Mouse (Mus musculus) kidney, adult 2 months (tissue): ENCODE results near the gene Wdr20. TPM values are rescaled to one million over a fixed set of nuclear protein-coding genes. Genes with fewer than 3 reads are reported as not detected.
"Not testable (repeated sequence)": the region's sequence is repeated elsewhere in the genome, so short reads cannot be mapped to it uniquely, and the experiment has no call there.

Source experiments
- DNase-seq: peaks from one replicate; pipeline ENCODE4 v3.0.0; 2021
- H3K27ac ChIP-seq: fragments of 200-500 bp; 2 replicates; pipeline ENCODE4 v1.5.1; 2012; ENCODE audit warnings: low read depth, low read length, control low read depth, inconsistent platforms; ENCODE audit not compliant: insufficient read depth
- H3K27me3 ChIP-seq: fragments of 200-500 bp; replicated peaks from 2 replicates; pipeline ENCODE4 v1.6.1; 2012; ENCODE audit warnings: mild to moderate bottlenecking, moderate library complexity, low read length, inconsistent platforms; ENCODE audit not compliant: control insufficient read depth, insufficient read depth
- H3K36me3 ChIP-seq: fragments of 200-500 bp; 2 replicates; pipeline ENCODE4 v1.6.1; 2012; ENCODE audit warnings: mild to moderate bottlenecking, moderate library complexity, low read length, inconsistent platforms; ENCODE audit not compliant: control insufficient read depth, insufficient read depth
- H3K4me1 ChIP-seq: fragments of 200-500 bp; 2 replicates; pipeline ENCODE4 v1.6.1; 2011; ENCODE audit warnings: low read length; ENCODE audit not compliant: control insufficient read depth, insufficient read depth
- H3K4me3 ChIP-seq: fragments of 200-500 bp; 2 replicates; pipeline ENCODE4 v1.5.1; 2011; ENCODE audit warnings: mild to moderate bottlenecking, low read depth, low read length, control low read depth; ENCODE audit not compliant: insufficient read depth
- CTCF ChIP-seq: fragments of 200-500 bp; conservative IDR thresholded peaks from 2 replicates; pipeline ENCODE4 v1.5.1; 2011; ENCODE audit warnings: low read depth, mild to moderate bottlenecking, control low read depth, low read length, moderate library complexity, mixed read lengths; ENCODE audit not compliant: insufficient read depth, insufficient read length
- POLR2A ChIP-seq: fragments of 200-500 bp; IDR thresholded peaks from one replicate; pipeline ENCODE4 v1.6.1; 2011; ENCODE audit warnings: low read depth, low read length, control low read depth
- WGBS: fragments of 180-500 bp; shearing (Covaris S2); methylation state at CpG from one replicate; pipeline ENCODE4 v1.1.7; 2018; 5-methylcytosine and 5-hydroxymethylcytosine counted together
- polyA plus RNA-seq: library from polyadenylated mRNA; depleted of rRNA; stranded (reverse); fragments of >200 nt; gene quantifications from 2 replicates; pipeline ENCODE4 v1.2.3, GENCODE M21; 2012

The Wdr20 gene
- polyA plus RNA-seq, 1 experiment = 24.0 TPM

DNA sequence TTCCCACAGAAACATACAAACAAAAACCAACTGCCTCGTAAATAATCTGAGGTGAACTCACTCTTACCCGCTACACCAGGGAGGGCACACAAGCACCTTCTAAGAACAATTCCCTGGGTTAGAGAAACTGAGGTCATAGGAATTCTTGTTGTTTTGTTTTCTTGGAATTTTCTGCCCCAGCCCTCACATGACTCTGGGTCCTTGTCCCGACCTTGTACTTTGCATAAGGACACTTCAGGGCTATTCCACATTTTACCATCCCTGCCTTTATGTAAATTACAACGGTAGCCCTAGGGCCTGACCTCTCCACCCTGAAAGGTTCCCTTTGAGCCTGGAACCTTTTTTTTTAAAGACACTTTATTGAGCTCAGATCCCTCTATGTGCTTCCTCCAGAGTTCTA lies 35.2 kb upstream of the Wdr20 start, which contains the start of gene Hsp90aa1:
Hsp90aa1 (minus strand) TSS at position 173 of the 400 bp plus-strand sequence.
- TF ChIP-seq POLR2A (no peak), CTCF (no peak)
- H3K27ac ChIP-seq = peak within 1 kb of the TSS; percentile 22
- H3K4me3 ChIP-seq = peak within 1 kb of the TSS; percentile 5; the same call in 1 of the 2 replicates
- 26% methylated on average over 4 of the region's 4 CpGs for WGBS
- H3K36me3 ChIP-seq = no peaks in the 10 kb centered on the region
- no peaks in the 10 kb centered on the region for H3K27me3 ChIP-seq
- peaks cover 12% of the 10 kb centered on the region; the same call in 1 of the 2 replicates for H3K4me1 ChIP-seq
- peak; percentile 48 for DNase-seq

DNA sequence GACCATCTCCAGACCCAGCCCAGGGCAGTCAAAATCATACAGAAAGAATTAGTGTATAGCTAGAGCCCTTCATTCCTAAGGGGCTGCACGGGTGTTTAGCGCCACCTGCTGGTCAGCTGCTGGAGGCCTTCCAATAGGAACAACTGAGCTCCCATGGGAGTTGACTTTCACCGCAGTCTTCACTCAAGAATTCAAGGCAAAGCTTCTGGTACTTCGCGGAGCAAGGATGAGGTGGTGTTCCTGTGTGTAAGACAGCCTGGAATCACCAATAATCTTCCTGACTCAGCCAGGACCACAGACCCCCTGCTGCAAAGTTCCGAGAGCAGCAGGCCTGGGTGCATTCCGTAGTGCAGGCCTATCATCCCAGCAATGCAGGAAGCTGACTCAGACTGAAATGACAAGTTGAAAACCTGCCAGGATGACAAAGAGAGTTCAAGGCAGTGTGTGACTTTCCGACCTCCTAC lies 34.7 kb upstream of the Wdr20 start:
- 20% methylated on average over 8 of the region's 8 CpGs for WGBS
- Histone ChIP-seq H3K27me3 (no peaks in the 10 kb centered on the region), H3K36me3 (no peaks in the 10 kb centered on the region), H3K27ac (peak overlapping the region; percentile 22), H3K4me1 (peaks cover 12% of the 10 kb centered on the region; the same call in 1 of the 2 replicates), H3K4me3 (peak overlapping the region; percentile 5; the same call in 1 of the 2 replicates)
- DNase-seq = peak; percentile 90
- TF ChIP-seq POLR2A (no peak), CTCF (peak; percentile 91)

DNA sequence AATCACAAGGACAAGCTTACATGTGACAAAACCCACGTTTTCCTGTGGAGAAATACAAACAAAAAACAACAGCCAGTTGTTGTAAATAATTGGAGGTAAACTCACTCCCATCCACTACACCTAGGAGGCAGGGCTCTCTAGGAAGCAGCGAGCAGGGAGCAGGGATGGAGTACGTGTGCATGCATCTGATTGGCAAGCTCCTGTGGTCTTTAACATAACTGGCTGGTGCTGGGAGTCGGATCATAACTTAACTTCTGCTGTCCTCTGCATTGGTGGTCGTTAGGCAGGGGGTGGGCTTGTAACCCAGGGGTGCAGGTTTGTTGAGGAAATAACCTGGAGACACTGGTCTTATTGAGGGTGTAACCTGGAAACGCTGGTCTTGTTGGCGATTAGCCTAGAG lies 34.1 kb upstream of the Wdr20 start:
- DNase-seq = no peak
- 72% methylated on average over 7 of the region's 7 CpGs for WGBS
- H3K27me3 ChIP-seq = no peaks in the 10 kb centered on the region
- H3K36me3 ChIP-seq = no peaks in the 10 kb centered on the region
- peaks cover 12% of the 10 kb centered on the region; the same call in 1 of the 2 replicates for H3K4me1 ChIP-seq
- no peak for TF ChIP-seq POLR2A
- TF ChIP-seq CTCF = no peak
- no peak overlapping the region for H3K4me3 ChIP-seq
- peak overlapping the region; percentile 22 for H3K27ac ChIP-seq

DNA sequence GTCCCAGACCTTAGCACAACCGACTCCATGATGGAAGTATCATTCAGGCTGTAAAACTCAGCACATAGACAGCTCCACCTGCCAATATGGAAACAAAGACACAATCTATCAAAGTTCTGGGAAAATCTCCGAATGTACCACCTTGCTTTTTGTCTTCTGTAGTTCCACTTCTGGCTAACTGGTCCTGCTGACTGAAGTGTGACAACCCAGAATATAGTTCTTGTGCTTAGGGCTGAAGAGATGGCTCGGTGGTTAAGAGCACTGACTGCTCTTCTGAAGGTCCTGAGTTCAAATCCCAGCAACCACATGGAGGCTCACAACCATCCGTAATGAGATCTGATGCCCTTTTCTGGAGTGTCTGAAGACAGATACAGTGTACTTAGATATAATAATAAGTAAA lies 32.3 kb upstream of the Wdr20 start:
- not testable (repeated sequence) for H3K4me3 ChIP-seq

DNA sequence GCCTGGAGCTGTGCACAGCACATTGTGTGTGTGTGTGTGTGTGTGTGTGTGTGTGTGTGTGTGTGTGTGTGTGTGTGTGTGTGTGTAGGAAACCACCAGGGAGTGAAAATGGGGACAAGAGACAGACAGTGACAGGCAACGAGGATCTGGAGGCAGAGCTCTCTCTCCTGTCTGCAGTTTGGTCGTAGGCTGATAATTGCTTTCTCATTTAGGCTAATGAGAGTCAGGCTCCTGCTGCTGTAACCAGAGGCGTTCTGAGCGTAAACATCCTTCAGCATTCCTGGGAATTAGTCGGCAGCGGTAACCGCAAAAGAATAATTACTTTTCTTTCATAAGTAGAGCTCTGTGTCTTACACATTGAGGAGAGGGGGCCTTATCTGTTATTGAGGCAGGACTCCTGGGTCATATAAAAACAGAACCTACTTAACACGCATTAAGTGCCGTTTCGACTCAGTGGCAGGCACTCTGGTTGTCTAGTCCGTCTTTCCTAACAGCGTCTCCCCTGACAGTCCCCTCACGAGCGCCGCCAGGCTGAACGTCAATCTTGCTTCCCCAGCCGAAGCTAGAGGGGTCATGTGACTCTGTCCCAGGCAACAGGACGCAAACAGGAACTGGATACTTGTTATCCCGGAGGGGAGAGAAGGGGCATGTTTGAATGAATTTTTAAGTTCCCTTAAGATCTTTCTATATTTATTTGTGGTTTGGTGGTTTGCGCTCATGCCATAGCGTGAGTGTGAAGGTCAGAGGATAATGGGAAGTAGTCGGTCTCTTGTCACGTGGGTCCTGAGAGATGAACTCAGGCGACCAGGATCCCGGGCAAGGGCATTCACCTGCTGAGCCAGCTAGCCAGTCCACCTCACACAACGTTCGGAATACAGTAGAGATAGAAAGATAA lies 31.2 kb upstream of the Wdr20 start:
- WGBS = 3% methylated on average over 27 of the region's 27 CpGs
- H3K27me3 ChIP-seq = no peaks in the 10 kb centered on the region
- H3K4me1 ChIP-seq = peaks cover 12% of the 10 kb centered on the region; the same call in 1 of the 2 replicates
- H3K27ac ChIP-seq = peak overlapping the region; percentile 74
- TF ChIP-seq POLR2A = no peak
- 0 out of 2 replicates have a peak, but pooled peaks have one; percentile 12 for TF ChIP-seq CTCF
- no peaks in the 10 kb centered on the region for H3K36me3 ChIP-seq
- DNase-seq = peak; percentile 72
- H3K4me3 ChIP-seq = peak overlapping the region; percentile 42; the same call in 1 of the 2 replicates

More for the DNA sequence above, 32.3 kb upstream of the Wdr20 start:
- H3K4me1 ChIP-seq = peaks cover 12% of the 10 kb centered on the region; the same call in 1 of the 2 replicates
- not testable (repeated sequence) for H3K27ac ChIP-seq, H3K27me3 ChIP-seq, H3K36me3 ChIP-seq, DNase-seq
- WGBS = 93% methylated on average over 4 of the region's 4 CpGs

DNA sequence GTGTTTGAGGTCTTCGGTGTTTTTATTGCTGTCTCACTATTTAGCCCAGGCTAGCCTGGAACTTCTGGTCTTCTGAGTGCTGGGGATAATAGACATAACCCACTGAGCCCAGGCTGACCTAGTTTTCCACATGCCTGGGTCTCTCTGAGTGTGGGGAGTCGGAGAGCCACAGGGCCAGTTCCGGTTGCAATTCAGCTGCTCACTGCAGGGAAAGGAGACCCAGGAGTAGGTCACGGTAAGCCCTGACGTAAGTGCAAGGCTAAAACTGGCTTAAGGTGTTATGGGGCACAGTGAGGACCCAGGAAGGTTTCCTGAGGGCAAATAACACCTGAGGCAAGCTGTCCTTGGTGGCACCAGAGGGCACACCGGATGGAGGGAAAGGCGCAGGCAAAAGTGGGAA lies 30.3 kb upstream of the Wdr20 start:
- Histone ChIP-seq H3K4me1 (peaks cover 12% of the 10 kb centered on the region; the same call in 1 of the 2 replicates), H3K27ac (peak overlapping the region; percentile 74; the same call in 1 of the 2 replicates), H3K36me3 (no peaks in the 10 kb centered on the region), H3K27me3 (no peaks in the 10 kb centered on the region), H3K4me3 (no peak overlapping the region)
- no peak for DNase-seq
- 70% methylated on average over 7 of the region's 7 CpGs for WGBS
- TF ChIP-seq CTCF = no peak
- no peak for TF ChIP-seq POLR2A

DNA sequence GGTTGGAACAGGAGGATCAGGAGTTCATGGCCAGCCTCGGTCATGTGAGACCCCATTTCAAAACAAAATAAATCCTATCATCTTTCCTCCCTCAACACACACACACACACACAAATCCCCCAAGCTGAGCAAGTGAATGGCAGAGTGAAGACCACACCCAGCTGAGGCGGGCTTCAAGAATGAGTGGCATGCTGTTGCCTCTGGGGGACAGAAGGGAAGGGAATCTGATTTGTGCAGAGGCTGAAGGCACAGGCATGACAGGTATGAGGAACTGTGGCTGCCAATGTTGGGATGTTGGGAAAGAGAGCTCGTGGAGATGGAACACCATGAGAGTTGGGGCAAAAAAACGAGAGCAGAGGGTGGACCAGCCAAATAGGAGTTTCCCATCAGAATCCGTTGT lies 26.5 kb upstream of the Wdr20 start:
- TF ChIP-seq CTCF (no peak), POLR2A (no peak)
- DNase-seq = no peak
- Histone ChIP-seq H3K27ac (no peak overlapping the region), H3K4me3 (no peak overlapping the region), H3K27me3 (no peaks in the 10 kb centered on the region), H3K4me1 (peaks cover 7% of the 10 kb centered on the region; the same call in 1 of the 2 replicates), H3K36me3 (no peaks in the 10 kb centered on the region)
- 55% methylated on average over 5 of the region's 5 CpGs for WGBS
